Mouse (Mus musculus) forebrain, embryonic 14.5 days (tissue): ENCODE measurements around the gene Olfr798. TPM values are rescaled to one million over a fixed set of nuclear protein-coding genes. Genes with fewer than 3 reads are reported as not detected.

Experiments
- microRNA-seq: library from miRNA; unstranded; fragments of <30 nt; microRNA quantifications from one replicate; pipeline ENCODE4, GENCODE M21; 2016
- polyA plus RNA-seq: library from polyadenylated mRNA; unstranded; fragments of >200 nt; fragmentation: Nextera tagmentation; extraction: Ambion mirVana; gene quantifications from 2 replicates; pipeline ENCODE4 v1.2.1, GENCODE M21; 2014

Olfr798 gene
- polyA plus RNA-seq, 1 experiment from 2014 or later: not detected

Small RNAs within 50 kb of the gene (microRNA-seq; reads per million reads assigned to microRNA genes)
- gene Gm23252: not detected

Other genes with a start within 250 kb of the Olfr798 start
- 0.09 TPM in 1 of 2 replicates, not detected in the other for gene Olfr784, start 243.9 kb downstream of the Olfr798 start, polyA plus RNA-seq
- not detected in 2 replicates for gene Olfr785, start 222.5 kb downstream of the Olfr798 start, polyA plus RNA-seq
- gene Olfr786, start 200.6 kb downstream of the Olfr798 start, polyA plus RNA-seq: not detected in 2 replicates
- gene Olfr787, start 166.1 kb downstream of the Olfr798 start, polyA plus RNA-seq: not detected in 2 replicates
- not detected in 2 replicates for gene Olfr788, start 156.9 kb downstream of the Olfr798 start, polyA plus RNA-seq
- not detected in 2 replicates for gene Olfr789, start 143.2 kb downstream of the Olfr798 start, polyA plus RNA-seq
- gene Olfr790, start 129.4 kb downstream of the Olfr798 start, polyA plus RNA-seq: not detected in 2 replicates
- not detected in 2 replicates for gene Olfr791, start 106.1 kb downstream of the Olfr798 start, polyA plus RNA-seq
- not detected in 2 replicates for gene Olfr792, start 88.8 kb downstream of the Olfr798 start, polyA plus RNA-seq
- gene Olfr794, start 60.3 kb downstream of the Olfr798 start, polyA plus RNA-seq: not detected in 2 replicates
- not detected in 2 replicates for gene Olfr796, start 15.4 kb downstream of the Olfr798 start, polyA plus RNA-seq
- not detected in 2 replicates for gene Olfr799, start 9.6 kb upstream of the Olfr798 start, polyA plus RNA-seq
- not detected in 2 replicates for gene Olfr800, start 29.8 kb upstream of the Olfr798 start, polyA plus RNA-seq
- not detected in 2 replicates for gene Olfr801, start 45.9 kb upstream of the Olfr798 start, polyA plus RNA-seq
- not detected in 2 replicates for gene Olfr802, start 60.2 kb upstream of the Olfr798 start, polyA plus RNA-seq
- not detected in 2 replicates for gene Olfr803, start 66.4 kb upstream of the Olfr798 start, polyA plus RNA-seq
- not detected in 2 replicates for gene Olfr804, start 75.3 kb upstream of the Olfr798 start, polyA plus RNA-seq
- gene Olfr805, start 101.4 kb upstream of the Olfr798 start, polyA plus RNA-seq: not detected in 2 replicates
- gene Olfr806, start 114.0 kb upstream of the Olfr798 start, polyA plus RNA-seq: not detected in 2 replicates
- gene Olfr807, start 129.9 kb upstream of the Olfr798 start, polyA plus RNA-seq: not detected in 2 replicates
- gene Olfr808, start 137.5 kb upstream of the Olfr798 start, polyA plus RNA-seq: not detected in 2 replicates
- not detected in 2 replicates for gene Olfr809, start 146.7 kb upstream of the Olfr798 start, polyA plus RNA-seq
- gene Olfr810, start 167.0 kb upstream of the Olfr798 start, polyA plus RNA-seq: not detected in 2 replicates
- gene Olfr811, start 176.5 kb upstream of the Olfr798 start, polyA plus RNA-seq: not detected in 2 replicates
- not detected in 2 replicates for gene Olfr812, start 218.2 kb upstream of the Olfr798 start, polyA plus RNA-seq
- not detected in 2 replicates for gene Olfr813, start 227.4 kb upstream of the Olfr798 start, polyA plus RNA-seq